Mouse (Mus musculus) limb, embryonic 14.5 days (tissue): Measurements from ENCODE around the gene Ano4. TPM values are rescaled to one million over a fixed set of nuclear protein-coding genes. Genes with fewer than 3 reads are reported as not detected.
"Not testable (repeated sequence)": the region's sequence is repeated elsewhere in the genome, so short reads cannot be mapped to it uniquely, and the experiment has no call there.

Experiments used
- ATAC-seq: fragments of 200-750 bp; cut with Nextera tagmentation; 2 replicates; pipeline ENCODE4 v1.8.0; 2017; ENCODE audit warnings: low read depth, moderate number of reproducible peaks, moderate TSS enrichment; ENCODE audit not compliant: low FRiP score
- DNase-seq: peaks from one replicate; pipeline ENCODE4 v3.0.0-alpha.2; 2015; ENCODE audit warnings: low spot score
- H3K27ac ChIP-seq: fragments of 300-500 bp; sonication (generic); replicated peaks from 2 replicates; pipeline ENCODE4 v1.5.1; 2014; ENCODE audit warnings: low read depth, mild to moderate bottlenecking, low read length, moderate library complexity, mixed read lengths
- H3K27me3 ChIP-seq: fragments of 300-500 bp; sonication (generic); 2 replicates; pipeline ENCODE4 v1.6.1; 2014; ENCODE audit warnings: low read length, mixed read lengths; ENCODE audit not compliant: control insufficient read depth, insufficient read depth
- H3K36me3 ChIP-seq: fragments of 300-500 bp; sonication (generic); 2 replicates; pipeline ENCODE4 v1.6.1; 2014; ENCODE audit warnings: mild to moderate bottlenecking, low read length, moderate library complexity, mixed read lengths; ENCODE audit not compliant: control insufficient read depth, insufficient read depth
- H3K4me1 ChIP-seq: fragments of 300-500 bp; sonication (generic); 2 replicates; pipeline ENCODE4 v1.6.1; 2014; ENCODE audit warnings: antibody characterized with exemption, low read length, mixed read lengths; ENCODE audit not compliant: control insufficient read depth, insufficient read depth
- H3K4me2 ChIP-seq: fragments of 300-500 bp; sonication (generic); replicated peaks from 2 replicates; pipeline ENCODE4 v1.6.1; 2014; ENCODE audit warnings: low read depth, mild to moderate bottlenecking, low read length, moderate library complexity; ENCODE audit not compliant: severe bottlenecking
- H3K4me3 ChIP-seq: fragments of 300-500 bp; sonication (generic); replicated peaks from 2 replicates; pipeline ENCODE4 v1.5.1; 2014; ENCODE audit warnings: low read length
- H3K9ac ChIP-seq: fragments of 300-500 bp; sonication (generic); 2 replicates; pipeline ENCODE4 v1.6.1; 2014; ENCODE audit warnings: mild to moderate bottlenecking, low read depth, low read length, moderate library complexity; ENCODE audit not compliant: severe bottlenecking
- H3K9me3 ChIP-seq: fragments of 300-500 bp; sonication (generic); 2 replicates; pipeline ENCODE4 v1.6.1; 2016; ENCODE audit warnings: low read length; ENCODE audit not compliant: control insufficient read depth
- POLR2A ChIP-seq: fragments of 200-500 bp; IDR thresholded peaks from 2 replicates; pipeline ENCODE4 v1.8.0; 2012; ENCODE audit warnings: inconsistent platforms, mild to moderate bottlenecking, moderate library complexity, borderline replicate concordance; ENCODE audit not compliant: insufficient read depth, insufficient read length; ENCODE audit errors: extremely low read depth
- WGBS: fragments of 180-500 bp; shearing (Covaris S2); extraction: QIAGEN DNeasy Blood & Tissue Kit; methylation state at CpG from one replicate; pipeline ENCODE4 v1.1.7; 2014; 5-methylcytosine and 5-hydroxymethylcytosine counted together
- polyA plus RNA-seq, 2 experiments: library from polyadenylated mRNA; depleted of rRNA in 1 of 2; stranded (reverse) in 1 of 2; unstranded in 1 of 2; fragments of >200 nt; fragmentation: Nextera tagmentation in 1 of 2; extraction: Ambion mirVana in 1 of 2; gene quantifications; 2 replicates each; pipeline versions ENCODE4 v1.2.1 to v1.2.3; 2012 to 2014

Gene Ano4
- polyA plus RNA-seq, 2 experiments: 0.50 to 1.0 TPM

GRCm38 (mm10) chr10:89055891-89056290 lies 288.7 kb downstream of the Ano4 start:
- no peaks in the 10 kb centered on the region for H3K27me3 ChIP-seq
- no peak for TF ChIP-seq POLR2A
- H3K4me2 ChIP-seq: no peak overlapping the region
- no peaks in the 10 kb centered on the region for H3K36me3 ChIP-seq
- H3K9me3 ChIP-seq: 0 out of 2 replicates have a peak, but pooled peaks cover 2% of the 10 kb centered on the region
- no peak for ATAC-seq
- H3K4me3 ChIP-seq: no peak overlapping the region
- H3K27ac ChIP-seq: no peak overlapping the region
- 82% methylated on average over 3 of the region's 3 CpGs for WGBS
- H3K9ac ChIP-seq: no peak overlapping the region
- no peaks in the 10 kb centered on the region for H3K4me1 ChIP-seq
- DNase-seq: no peak

GRCm38 (mm10) chr10:89044921-89045320 lies 299.6 kb downstream of the Ano4 start:
- not testable (repeated sequence) for H3K4me1 ChIP-seq, H3K9ac ChIP-seq, H3K9me3 ChIP-seq, H3K27me3 ChIP-seq, H3K4me3 ChIP-seq, H3K27ac ChIP-seq, H3K4me2 ChIP-seq, DNase-seq, H3K36me3 ChIP-seq, ATAC-seq
- 88% methylated on average over 12 of the region's 12 CpGs for WGBS

GRCm38 (mm10) chr10:89044166-89044565 lies 300.4 kb downstream of the Ano4 start:
- Histone ChIP-seq H3K4me2 (no peak overlapping the region), H3K27me3 (no peaks in the 10 kb centered on the region), H3K27ac (no peak overlapping the region), H3K4me3 (no peak overlapping the region), H3K4me1 (no peaks in the 10 kb centered on the region), H3K9ac (no peak overlapping the region), H3K36me3 (no peaks in the 10 kb centered on the region), H3K9me3 (no peaks in the 10 kb centered on the region)
- DNase-seq: no peak
- 87% methylated on average over 1 of the region's 1 CpGs for WGBS
- no peak for ATAC-seq
- no peak for TF ChIP-seq POLR2A

GRCm38 (mm10) chr10:89018926-89019325 lies 325.6 kb downstream of the Ano4 start:
- Histone ChIP-seq H3K27ac (no peak overlapping the region), H3K4me2 (no peak overlapping the region), H3K27me3 (no peaks in the 10 kb centered on the region), H3K9me3 (no peaks in the 10 kb centered on the region), H3K36me3 (no peaks in the 10 kb centered on the region), H3K4me3 (no peak overlapping the region), H3K9ac (no peak overlapping the region), H3K4me1 (no peaks in the 10 kb centered on the region)
- ATAC-seq: no peak
- no peak for DNase-seq
- 56% methylated on average over 5 of the region's 5 CpGs for WGBS
- no peak for TF ChIP-seq POLR2A

- no peaks in the 10 kb centered on the region for H3K4me1 ChIP-seq
- H3K9ac ChIP-seq: no peak overlapping the region
- ATAC-seq (no peak), DNase-seq (no peak)
- no peak overlapping the region for H3K4me2 ChIP-seq
- no peaks in the 10 kb centered on the region for H3K9me3 ChIP-seq
- TF ChIP-seq POLR2A: no peak
- WGBS: 59% methylated on average over 1 of the region's 1 CpGs
- H3K4me3 ChIP-seq: no peak overlapping the region
- H3K27ac ChIP-seq: no peak overlapping the region
- H3K27me3 ChIP-seq: no peaks in the 10 kb centered on the region
- H3K36me3 ChIP-seq: no peaks in the 10 kb centered on the region
Measured at GRCm38 (mm10) chr10:89008303-89008702, 336.3 kb downstream of the Ano4 start.

GRCm38 (mm10) chr10:89004518-89004917 lies 340.0 kb downstream of the Ano4 start:
- Histone ChIP-seq H3K4me2 (no peak overlapping the region), H3K27me3 (no peaks in the 10 kb centered on the region), H3K9ac (no peak overlapping the region), H3K27ac (no peak overlapping the region), H3K4me3 (no peak overlapping the region), H3K36me3 (no peaks in the 10 kb centered on the region), H3K4me1 (no peaks in the 10 kb centered on the region), H3K9me3 (no peaks in the 10 kb centered on the region)
- WGBS: 86% methylated on average over 3 of the region's 3 CpGs
- ATAC-seq (no peak), DNase-seq (no peak)
- TF ChIP-seq POLR2A: no peak
